10 mouse cellular contexts compared by ENCODE assay signal in the genomic region with DNA sequence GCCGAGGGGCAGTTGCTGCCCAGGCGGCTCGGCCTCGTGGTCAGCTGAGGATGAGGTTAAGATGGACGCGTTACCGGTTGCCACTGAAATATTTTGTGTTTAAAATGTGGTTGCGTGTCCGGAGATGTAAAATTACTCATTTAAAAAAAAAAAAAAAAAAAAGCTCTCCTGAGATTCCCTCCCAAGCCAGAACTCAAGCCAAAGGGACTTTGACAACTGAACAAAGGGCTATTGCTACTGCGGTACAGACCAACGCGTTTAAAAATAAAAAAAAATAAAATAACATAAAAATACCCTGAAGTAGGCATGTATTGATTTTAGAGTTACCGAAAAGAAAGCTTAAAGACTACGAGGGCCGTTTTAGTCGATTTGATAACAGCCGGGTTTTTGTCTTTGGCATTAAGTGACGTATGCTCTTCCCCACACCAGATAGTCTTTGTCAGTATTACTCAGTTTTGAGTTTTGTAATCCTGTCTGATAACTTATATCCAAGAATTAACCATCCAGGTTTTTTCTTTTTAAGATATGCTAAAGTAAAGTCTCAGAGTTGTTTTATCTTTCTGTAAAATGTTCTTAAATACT. TPM values are rescaled to one million over a fixed set of nuclear protein-coding genes. Genes with fewer than 3 reads are reported as not detected.
DNase-seq lines count a peak whose midpoint lies in the region; ATAC-seq and TF ChIP-seq lines count a peak whose summit lies in the region.
"Had no signal": no experiment of that assay in that cellular context is flagged by ENCODE, and none has a peak within 500 bp of the region (broad histone marks: within the 10 kb centered on the region; RNA-seq: fewer than 3 reads in every experiment).

No protein-coding gene starts in this region.

- under 1% methylated on average over 18 of the region's 18 CpGs for WGBS in heart, embryonic 13.5 days
- under 1% methylated on average over 18 of the region's 18 CpGs for WGBS in midbrain, embryonic 12.5 days

- H3K4me2 ChIP-seq in heart, embryonic 13.5 days = peak overlapping the region; percentile 86
- H3K4me2 ChIP-seq in midbrain, embryonic 12.5 days (replicated peaks) = peak overlapping the region; percentile 62

- intact Hi-C loops in heart, postnatal 25 days (cut with DNase I) = loop anchor here (2.0 to 5.0 kb wide), 3 partner anchors 77 to 363 kb away; partner anchors contain the start of genes 1110002E22Rik, Gm5105 and Lamtor3
- intact Hi-C loops in heart, postnatal 10 days (cut with DNase I) = no loop called here
- intact Hi-C loops in left cerebral cortex, postnatal 10 days (cut with DNase I) = loop anchor here (2.0 to 5.0 kb wide), 3 partner anchors 67 to 279 kb away; partner anchors contain the start of gene H2afz

- peaks cover 10% of the 10 kb centered on the region for H3K36me3 ChIP-seq in heart, embryonic 13.5 days
- H3K36me3 ChIP-seq in G1E (replicated peaks) = peaks cover 25% of the 10 kb centered on the region
- H3K36me3 ChIP-seq in midbrain, embryonic 12.5 days = peaks cover 5% of the 10 kb centered on the region; the same call in 1 of the 2 replicates

- H3K9ac ChIP-seq in heart, embryonic 13.5 days = peak overlapping the region; percentile 92
- peak overlapping the region; percentile 66 for H3K9ac ChIP-seq in midbrain, embryonic 12.5 days (replicated peaks)

- no peak for TF ChIP-seq CTCF in G1E (IDR thresholded peaks at IDR 0.05; ENCODE audit: low read depth, low read length)

- peak overlapping the region; percentile 100 for H3K27ac ChIP-seq in heart, embryonic 13.5 days (replicated peaks)
- peak overlapping the region; percentile 99 for H3K27ac ChIP-seq in midbrain, embryonic 12.5 days (replicated peaks)

- no peak for ATAC-seq in heart, embryonic 13.5 days (ENCODE audit: extremely low read depth, insufficient number of reproducible peaks, low FRiP score, low TSS enrichment)
- no peak for ATAC-seq in G1E (ENCODE audit: extremely low read depth, insufficient number of reproducible peaks, low FRiP score, poor library complexity, severe bottlenecking)
- ATAC-seq in midbrain, embryonic 12.5 days (ENCODE audit: low FRiP score, low read depth) = no peak

- H3K4me3 ChIP-seq in heart, embryonic 13.5 days = peak overlapping the region; percentile 75
- H3K4me3 ChIP-seq in G1E (ENCODE audit: low read depth, low read length) = peak overlapping the region; percentile 82
- H3K4me3 ChIP-seq in midbrain, embryonic 12.5 days = peak overlapping the region; percentile 71

- H3K27me3 ChIP-seq in heart, embryonic 13.5 days (replicated peaks) = no peaks in the 10 kb centered on the region
- no peaks in the 10 kb centered on the region for H3K27me3 ChIP-seq in G1E (ENCODE audit: insufficient read depth, low read length)
- no peaks in the 10 kb centered on the region for H3K27me3 ChIP-seq in midbrain, embryonic 12.5 days
- H3K27me3 ChIP-seq: Patski had no signal

- H3K9me3 ChIP-seq in heart, embryonic 13.5 days = no peaks in the 10 kb centered on the region
- no peaks in the 10 kb centered on the region for H3K9me3 ChIP-seq in G1E (replicated peaks)
- H3K9me3 ChIP-seq in midbrain, embryonic 12.5 days = no peaks in the 10 kb centered on the region

- no peak for DNase-seq in heart, postnatal 25 days (ENCODE audit: low spot score)
- DNase-seq in G1E (ENCODE audit: low spot score) = no peak
- DNase-seq in heart, postnatal 10 days = peak; percentile 13 to 26
- no peak for DNase-seq in left cerebral cortex, postnatal 10 days (ENCODE audit: extremely low spot score in 1 of 2, low spot score in 2 of 2)
- DNase-seq in cerebellum, postnatal 36 days = no peak
- DNase-seq in thymus, postnatal 14 days = no peak

- H3K4me1 ChIP-seq in heart, embryonic 13.5 days = peaks cover 10% of the 10 kb centered on the region; the same call in 1 of the 2 replicates
- H3K4me1 ChIP-seq in G1E (ENCODE audit: insufficient read depth, low read depth, low read length) = peaks cover 14% of the 10 kb centered on the region
- no peaks in the 10 kb centered on the region for H3K4me1 ChIP-seq in midbrain, embryonic 12.5 days

RNA-seq across cellular contexts. Expression of gene Mttp, which starts 0.6 kb away (rescaled TPM):
- polyA plus RNA-seq in heart, embryonic 13.5 days (2015; fragmentation: Nextera tagmentation; extraction: Ambion mirVana) = 6.6 and 7.6 TPM in 2 replicates
- total RNA-seq in heart, postnatal 25 days (2021) = 1 to 10 TPM; 4.8 to 5.9 TPM
- 7.2 and 8.0 TPM in 2 replicates for total RNA-seq in G1E (2014; fragmentation: Nextera tagmentation)
- total RNA-seq in G1E (2017) = 2.7 and 3.4 TPM in 2 replicates
- 0.23 and 0.42 TPM in 2 replicates for polyA plus RNA-seq in G1E (2012)
- total RNA-seq in heart, postnatal 10 days (2021) = 1 to 10 TPM; 8.4 to 9.0 TPM
- 12.4 and 14.1 TPM in 2 replicates for polyA plus RNA-seq in midbrain, embryonic 12.5 days (2016; fragmentation: Nextera tagmentation; extraction: Ambion mirVana)
- 1 to 10 TPM; 4.4 to 4.9 TPM for total RNA-seq in left cerebral cortex, postnatal 10 days (2021)

RNA-seq across cellular contexts. Expression of gene Trmt10a, which starts 0.9 kb away (rescaled TPM):
- 8.5 and 10.1 TPM in 2 replicates for polyA plus RNA-seq in heart, embryonic 13.5 days (2015; fragmentation: Nextera tagmentation; extraction: Ambion mirVana)
- 1 to 10 TPM; 2.3 to 2.5 TPM for total RNA-seq in heart, postnatal 25 days (2021)
- total RNA-seq in G1E (2014; fragmentation: Nextera tagmentation) (18.7 and 24.9 TPM in 2 replicates), G1E (2017) (11.8 and 15.9 TPM in 2 replicates)
- polyA plus RNA-seq in G1E (2012) = 3.6 and 4.6 TPM in 2 replicates
- 1 to 10 TPM; 3.2 to 4.3 TPM for total RNA-seq in heart, postnatal 10 days (2021)
- polyA plus RNA-seq in midbrain, embryonic 12.5 days (2016; fragmentation: Nextera tagmentation; extraction: Ambion mirVana) = 14.0 and 15.6 TPM in 2 replicates
- 1 to 10 TPM; 4.1 to 7.7 TPM for total RNA-seq in left cerebral cortex, postnatal 10 days (2021)

RNA-seq across cellular contexts. Expression of gene 4930579F01Rik, which starts 49.5 kb away (rescaled TPM):
- polyA plus RNA-seq in heart, embryonic 13.5 days (2015; fragmentation: Nextera tagmentation; extraction: Ambion mirVana) = not detected in 2 replicates
- total RNA-seq in heart, postnatal 25 days (2021) = not detected
- total RNA-seq in G1E (2014; fragmentation: Nextera tagmentation) = not detected in 2 replicates
- 0.12 TPM in 1 of 2 replicates, not detected in the other for total RNA-seq in G1E (2017)
- polyA plus RNA-seq in G1E (2012) = not detected in 2 replicates
- total RNA-seq in heart, postnatal 10 days (2021) = not detected
- polyA plus RNA-seq in midbrain, embryonic 12.5 days (2016; fragmentation: Nextera tagmentation; extraction: Ambion mirVana) = 0.14 TPM in 1 of 2 replicates, not detected in the other
- not detected for total RNA-seq in left cerebral cortex, postnatal 10 days (2021)
- total RNA-seq: neutrophil, adult 5-6 weeks had no signal
- polyA plus RNA-seq: Patski had no signal

Comparison
In these comparisons a context has a peak if more than half of its experiments do, and no peak if none do; other contexts are left out.
1. DNase-seq: peak in heart, postnatal 10 days (2 of 2); none in heart, postnatal 25 days (single experiment), G1E (single experiment), left cerebral cortex, postnatal 10 days (0 of 2), cerebellum, postnatal 36 days (0 of 2) and thymus, postnatal 14 days (single experiment).
2. Peak in every context shown above with its lines, with median percentiles within 50 percentile points of each other: H3K4me3 ChIP-seq.